Mouse (Mus musculus) liver, postnatal 0 days (tissue): ENCODE data around the gene Phospho1.

Experiments used
- CTCF ChIP-seq: sonication (generic); IDR thresholded peaks from 2 replicates; pipeline ENCODE4 v1.5.1; 2016; ENCODE audit warnings: antibody characterized with exemption, low read depth
- EP300 ChIP-seq: IDR thresholded peaks from 2 replicates; pipeline ENCODE4 v1.6.1; 2016; ENCODE audit warnings: antibody characterized with exemption, low read depth, mild to moderate bottlenecking

DNA sequence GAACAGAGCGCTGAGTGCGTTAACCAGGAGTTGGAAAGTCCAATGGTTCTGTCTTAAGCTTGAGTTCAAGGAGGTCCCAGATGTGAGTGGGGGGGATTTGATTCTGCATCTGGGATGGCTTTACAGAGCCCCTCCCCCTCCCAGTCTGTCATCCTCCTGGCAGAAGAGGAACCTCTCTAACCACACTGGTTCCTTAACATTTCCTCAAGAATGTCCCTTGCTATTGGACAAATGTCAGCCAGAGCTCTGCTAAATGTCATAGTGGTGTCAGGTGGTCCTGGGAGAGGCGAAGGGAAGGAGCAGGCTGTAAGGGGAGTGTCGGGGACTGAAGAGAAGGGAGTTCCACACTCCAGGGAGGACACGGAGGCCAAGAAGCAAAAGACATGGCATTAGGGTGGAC, 18.7 kb downstream of the Phospho1 start:
- TF ChIP-seq CTCF (no peak), EP300 (no peak)
